Comparison of ENCODE assay signal across 17 mouse cellular contexts in the genomic region with DNA sequence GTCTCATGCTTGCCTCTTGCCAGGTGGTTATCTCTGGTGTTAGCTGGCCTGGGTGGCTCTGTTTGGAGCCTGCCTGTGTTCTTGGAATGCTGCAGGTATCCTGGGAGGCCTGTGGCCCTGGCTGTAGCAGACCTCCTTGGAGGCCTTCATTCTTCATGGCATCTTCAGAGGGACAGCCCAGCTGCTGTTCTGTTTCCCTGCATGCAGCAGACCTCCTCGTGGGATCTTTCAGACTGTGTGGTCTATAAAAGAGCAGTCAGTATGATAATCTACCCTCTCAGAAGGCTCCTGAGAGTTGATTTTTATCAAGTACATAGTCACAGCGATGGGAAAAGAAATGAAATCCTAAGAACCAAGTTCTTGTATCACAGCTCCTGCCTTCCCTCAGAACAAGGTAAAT.
"Had no signal": no experiment of that assay in that cellular context is flagged by ENCODE, and none has a peak within 500 bp of the region (broad histone marks: within the 10 kb centered on the region; RNA-seq: fewer than 3 reads in every experiment).

No protein-coding gene starts in this region.

- H3K36me3 ChIP-seq: limb, embryonic 12.5 days; liver, embryonic 13.5 days; lung, embryonic 15.5 days; neural tube, embryonic 13.5 days; stomach, embryonic 15.5 days had no signal

- H3K9me3 ChIP-seq: limb, embryonic 12.5 days; liver, embryonic 13.5 days; lung, embryonic 15.5 days; megakaryocyte, embryonic 14.5 days; neural tube, embryonic 13.5 days; stomach, embryonic 15.5 days had no signal

- H3K27me3 ChIP-seq: limb, embryonic 12.5 days; liver, embryonic 13.5 days; lung, embryonic 15.5 days; megakaryocyte, embryonic 14.5 days; neural tube, embryonic 13.5 days; stomach, embryonic 15.5 days had no signal

- H3K9ac ChIP-seq: limb, embryonic 12.5 days; liver, embryonic 13.5 days; liver, postnatal 0 days; lung, embryonic 15.5 days; neural tube, embryonic 13.5 days; stomach, embryonic 15.5 days had no signal

- ATAC-seq: liver, postnatal 0 days had no signal

- H3K4me3 ChIP-seq: layer of hippocampus, adult 2 months; limb, embryonic 12.5 days; liver, embryonic 13.5 days; lung, embryonic 15.5 days; megakaryocyte, embryonic 14.5 days; neural tube, embryonic 13.5 days; stomach, embryonic 15.5 days had no signal

- H3K27ac ChIP-seq: layer of hippocampus, adult 2 months; limb, embryonic 12.5 days; liver, embryonic 13.5 days; lung, embryonic 15.5 days; macrophage; neural tube, embryonic 13.5 days; stomach, embryonic 15.5 days had no signal

- DNase-seq: kidney, adult 18-20 months; kidney, postnatal 10 days; kidney, postnatal 4 days; liver; liver, embryonic 13.5 days; liver, postnatal 0 days; lung, postnatal 14 days; retina, postnatal 1 day; thymus, adult 2 months; thymus, postnatal 25 days had no signal

- H3K4me2 ChIP-seq: limb, embryonic 12.5 days; liver, embryonic 13.5 days; lung, embryonic 15.5 days; neural tube, embryonic 13.5 days; stomach, embryonic 15.5 days had no signal

- H3K4me1 ChIP-seq: limb, embryonic 12.5 days; liver, embryonic 13.5 days; lung, embryonic 15.5 days; megakaryocyte, embryonic 14.5 days; neural tube, embryonic 13.5 days; stomach, embryonic 15.5 days had no signal
